17 mouse cellular contexts compared by ENCODE assay signal in the genomic region with DNA sequence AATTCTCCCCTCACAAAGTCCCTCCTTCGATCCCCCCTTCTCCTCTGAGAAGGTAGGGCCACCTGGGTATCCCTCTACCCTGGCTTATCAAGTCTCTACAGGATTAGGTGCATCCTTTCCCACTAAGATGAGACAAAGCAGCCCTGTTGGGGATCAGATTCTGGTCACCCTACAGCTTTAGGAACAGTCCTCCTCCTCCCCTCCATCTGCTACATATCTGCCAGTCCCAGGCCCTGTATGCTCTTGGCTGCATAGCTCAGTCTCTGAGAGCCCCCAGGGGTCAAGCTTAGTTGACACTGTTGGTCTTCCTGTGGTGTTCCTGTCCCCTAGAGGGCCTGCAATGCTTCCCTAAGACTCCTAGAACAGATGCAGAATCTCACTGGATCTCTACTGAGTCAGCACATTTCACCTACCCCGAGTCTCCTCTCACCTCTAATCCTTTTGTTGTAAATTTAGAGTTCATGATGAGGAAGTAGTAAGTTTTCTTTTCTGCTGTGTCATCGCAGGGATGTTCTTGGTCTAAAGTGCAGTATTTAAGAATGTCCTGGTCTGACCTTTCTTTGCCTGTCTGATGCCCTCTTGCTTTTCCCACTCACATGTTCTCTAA. TPM values are rescaled to one million over a fixed set of nuclear protein-coding genes. Genes with fewer than 3 reads are reported as not detected.
DNase-seq lines count a peak whose midpoint lies in the region; ATAC-seq and TF ChIP-seq lines count a peak whose summit lies in the region.
"Had no signal": no experiment of that assay in that cellular context is flagged by ENCODE, and none has a peak within 500 bp of the region (broad histone marks: within the 10 kb centered on the region; RNA-seq: fewer than 3 reads in every experiment).

No protein-coding gene starts in this region.

- H3K9me3 ChIP-seq in forebrain, embryonic 11.5 days (ENCODE audit: control insufficient read depth, low read length), result no peaks in the 10 kb centered on the region
- no peaks in the 10 kb centered on the region for H3K9me3 ChIP-seq in forebrain, postnatal 0 days (ENCODE audit: low read length)
- H3K9me3 ChIP-seq in neural tube, embryonic 14.5 days (ENCODE audit: control insufficient read depth, low read length), result no peaks in the 10 kb centered on the region
- no peaks in the 10 kb centered on the region for H3K9me3 ChIP-seq in hindbrain, embryonic 14.5 days (ENCODE audit: control insufficient read depth, low read length)
- H3K9me3 ChIP-seq: heart, embryonic 13.5 days; hindbrain, embryonic 12.5 days had no signal

- 0 out of 2 replicates have a peak, but pooled peaks have one; percentile 53 for ATAC-seq in forebrain, embryonic 11.5 days (replicated peaks; ENCODE audit: low FRiP score)
- no peak for ATAC-seq in forebrain, postnatal 0 days
- ATAC-seq in neural tube, embryonic 14.5 days (ENCODE audit: low read depth), result peak; percentile 21; the same call in 1 of the 2 replicates
- peak; percentile 86 for ATAC-seq in granulocyte monocyte progenitor cell, adult 5-6 weeks (replicated peaks; ENCODE audit: poor library complexity, severe bottlenecking)
- ATAC-seq in hindbrain, embryonic 14.5 days (ENCODE audit: low FRiP score), result no peak

- WGBS in forebrain, embryonic 11.5 days, result 70% methylated on average over 3 of the region's 3 CpGs
- WGBS in forebrain, postnatal 0 days, result 68% methylated on average over 3 of the region's 3 CpGs
- WGBS in neural tube, embryonic 14.5 days, result 72% methylated on average over 3 of the region's 3 CpGs
- WGBS in hindbrain, embryonic 14.5 days, result 73% methylated on average over 3 of the region's 3 CpGs

- no peaks in the 10 kb centered on the region for H3K36me3 ChIP-seq in forebrain, embryonic 11.5 days (ENCODE audit: control insufficient read depth, insufficient read depth, low read length)
- no peaks in the 10 kb centered on the region for H3K36me3 ChIP-seq in forebrain, postnatal 0 days (ENCODE audit: insufficient read depth)
- no peaks in the 10 kb centered on the region for H3K36me3 ChIP-seq in neural tube, embryonic 14.5 days (ENCODE audit: control insufficient read depth, insufficient read depth, low read length)
- no peaks in the 10 kb centered on the region for H3K36me3 ChIP-seq in hindbrain, embryonic 14.5 days (replicated peaks; ENCODE audit: control insufficient read depth, insufficient read depth)
- H3K36me3 ChIP-seq: heart, embryonic 13.5 days; hindbrain, embryonic 12.5 days had no signal

- no peak overlapping the region for H3K27ac ChIP-seq in forebrain, embryonic 11.5 days (ENCODE audit: low read depth, low read length)
- H3K27ac ChIP-seq in forebrain, postnatal 0 days (ENCODE audit: low read depth, low read length), result no peak overlapping the region
- no peak overlapping the region for H3K27ac ChIP-seq in neural tube, embryonic 14.5 days (ENCODE audit: low read depth, low read length)
- no peak overlapping the region for H3K27ac ChIP-seq in hindbrain, embryonic 14.5 days
- H3K27ac ChIP-seq: heart, embryonic 13.5 days; hindbrain, embryonic 12.5 days; macrophage had no signal

- no peak overlapping the region for H3K9ac ChIP-seq in forebrain, embryonic 11.5 days (ENCODE audit: low read length)
- H3K9ac ChIP-seq in forebrain, postnatal 0 days, result no peak overlapping the region
- no peak overlapping the region for H3K9ac ChIP-seq in neural tube, embryonic 14.5 days (replicated peaks; ENCODE audit: low read depth, low read length)
- no peak overlapping the region for H3K9ac ChIP-seq in hindbrain, embryonic 14.5 days
- H3K9ac ChIP-seq: heart, embryonic 13.5 days; hindbrain, embryonic 12.5 days had no signal

- H3K4me1 ChIP-seq in forebrain, embryonic 11.5 days (replicated peaks; ENCODE audit: control insufficient read depth, insufficient read depth, low read length), result no peaks in the 10 kb centered on the region
- no peaks in the 10 kb centered on the region for H3K4me1 ChIP-seq in forebrain, postnatal 0 days (ENCODE audit: insufficient read depth)
- no peaks in the 10 kb centered on the region for H3K4me1 ChIP-seq in neural tube, embryonic 14.5 days (ENCODE audit: control insufficient read depth, insufficient read depth, low read length)
- no peaks in the 10 kb centered on the region for H3K4me1 ChIP-seq in hindbrain, embryonic 14.5 days (replicated peaks; ENCODE audit: control insufficient read depth, insufficient read depth, low read length)
- H3K4me1 ChIP-seq: hindbrain, embryonic 12.5 days had no signal

- no peak for TF ChIP-seq CTCF in forebrain, postnatal 0 days (IDR thresholded peaks at IDR 0.05; ENCODE audit: low read depth)

- intact Hi-C loops in left cerebral cortex, postnatal 4 days (cut with DNase I), result no loop called here

- no peaks in the 10 kb centered on the region for H3K27me3 ChIP-seq in forebrain, embryonic 11.5 days (ENCODE audit: control insufficient read depth, insufficient read depth, low read length)
- H3K27me3 ChIP-seq in forebrain, postnatal 0 days (ENCODE audit: insufficient read depth, low read length), result no peaks in the 10 kb centered on the region
- no peaks in the 10 kb centered on the region for H3K27me3 ChIP-seq in neural tube, embryonic 14.5 days (ENCODE audit: control insufficient read depth, insufficient read depth, low read length)
- H3K27me3 ChIP-seq in hindbrain, embryonic 14.5 days (ENCODE audit: control insufficient read depth, insufficient read depth, low read length), result no peaks in the 10 kb centered on the region
- H3K27me3 ChIP-seq: heart, embryonic 13.5 days; hindbrain, embryonic 12.5 days had no signal

- no peak overlapping the region for H3K4me3 ChIP-seq in forebrain, embryonic 11.5 days (ENCODE audit: low read depth, low read length)
- H3K4me3 ChIP-seq in forebrain, postnatal 0 days (ENCODE audit: low read depth, low read length), result no peak overlapping the region
- no peak overlapping the region for H3K4me3 ChIP-seq in neural tube, embryonic 14.5 days (ENCODE audit: low read depth, low read length)
- no peak overlapping the region for H3K4me3 ChIP-seq in hindbrain, embryonic 14.5 days (replicated peaks; ENCODE audit: low read length)
- H3K4me3 ChIP-seq: heart, embryonic 13.5 days; hindbrain, embryonic 12.5 days had no signal

- DNase-seq in forebrain, embryonic 11.5 days (ENCODE audit: low spot score), result no peak
- DNase-seq in forebrain, postnatal 0 days, result no peak
- DNase-seq in neural tube, embryonic 10.5 days (ENCODE audit: extremely low spot score, low spot score), result no peak
- no peak for DNase-seq in left cerebral cortex, postnatal 4 days
- no peak for DNase-seq in hindbrain, embryonic 14.5 days (ENCODE audit: low spot score)
- DNase-seq in embryo, embryonic 10.5 days (ENCODE audit: low spot score), result no peak
- DNase-seq: cerebellum, adult 11 months; kidney, adult 18-20 months; layer of hippocampus, adult 9-11 months; lung, adult 2 months; right cerebral cortex, postnatal 25 days; thymus, adult 2 months had no signal

- no peak overlapping the region for H3K4me2 ChIP-seq in forebrain, embryonic 11.5 days (ENCODE audit: low read depth, low read length, severe bottlenecking)
- no peak overlapping the region for H3K4me2 ChIP-seq in forebrain, postnatal 0 days (ENCODE audit: low read depth)
- no peak overlapping the region for H3K4me2 ChIP-seq in neural tube, embryonic 14.5 days (ENCODE audit: low read depth, low read length)
- no peak overlapping the region for H3K4me2 ChIP-seq in hindbrain, embryonic 14.5 days (replicated peaks)
- H3K4me2 ChIP-seq: heart, embryonic 13.5 days; hindbrain, embryonic 12.5 days had no signal

RNA-seq across cellular contexts. Expression of gene Gca, which starts 21.0 kb away (rescaled TPM):
- polyA plus RNA-seq in forebrain, embryonic 11.5 days (2014; fragmentation: Nextera tagmentation; extraction: Ambion mirVana), result 4.9 and 5.2 TPM in 2 replicates
- 0.85 and 1.5 TPM in 2 replicates for total RNA-seq in forebrain, postnatal 0 days (2014; rRNA removed)
- 2.2 and 4.2 TPM in 2 replicates for polyA plus RNA-seq in forebrain, postnatal 0 days (2015; fragmentation: Nextera tagmentation; extraction: Ambion mirVana)
- 3.1 and 3.5 TPM in 2 replicates for polyA plus RNA-seq in neural tube, embryonic 14.5 days (2014; fragmentation: Nextera tagmentation; extraction: Ambion mirVana)
- 19.9 and 31.0 TPM in 2 replicates for total RNA-seq in granulocyte monocyte progenitor cell, adult 5-6 weeks (2014; fragmentation: Nextera tagmentation)
- 13.8 and 18.3 TPM in 2 replicates for total RNA-seq in granulocyte monocyte progenitor cell, adult 5-6 weeks (2017)
- total RNA-seq in left cerebral cortex, postnatal 4 days (2021), result 1 to 10 TPM; 5.6 to 7.5 TPM
- 4.2 and 4.5 TPM in 2 replicates for polyA plus RNA-seq in hindbrain, embryonic 14.5 days (2014; fragmentation: Nextera tagmentation; extraction: Ambion mirVana)

RNA-seq across cellular contexts. Expression of gene Ifih1, which starts 39.0 kb away (rescaled TPM):
- polyA plus RNA-seq in forebrain, embryonic 11.5 days (2014; fragmentation: Nextera tagmentation; extraction: Ambion mirVana), result 1.1 and 1.5 TPM in 2 replicates
- 1.5 and 2.9 TPM in 2 replicates for total RNA-seq in forebrain, postnatal 0 days (2014; rRNA removed)
- polyA plus RNA-seq in forebrain, postnatal 0 days (2015; fragmentation: Nextera tagmentation; extraction: Ambion mirVana), result 1.4 and 1.7 TPM in 2 replicates
- polyA plus RNA-seq in neural tube, embryonic 14.5 days (2014; fragmentation: Nextera tagmentation; extraction: Ambion mirVana), result 0.47 and 0.80 TPM in 2 replicates
- total RNA-seq in granulocyte monocyte progenitor cell, adult 5-6 weeks (2014; fragmentation: Nextera tagmentation), result 8.8 and 10.1 TPM in 2 replicates
- 14.4 and 19.9 TPM in 2 replicates for total RNA-seq in granulocyte monocyte progenitor cell, adult 5-6 weeks (2017)
- total RNA-seq in left cerebral cortex, postnatal 4 days (2021), result 1 to 10 TPM; 2.1 to 2.2 TPM
- polyA plus RNA-seq in hindbrain, embryonic 14.5 days (2014; fragmentation: Nextera tagmentation; extraction: Ambion mirVana), result 2.1 and 2.2 TPM in 2 replicates

Comparison
In these comparisons a context has a peak if more than half of its experiments do, and no peak if none do; other contexts are left out.
1. ATAC-seq: peak in forebrain, embryonic 11.5 days (single experiment), neural tube, embryonic 14.5 days (single experiment) and granulocyte monocyte progenitor cell, adult 5-6 weeks (single experiment); none in forebrain, postnatal 0 days (single experiment) and hindbrain, embryonic 14.5 days (single experiment).